Mouse (Mus musculus): ENCODE data around the gene Rpl5.

- TF ChIP-seq CTCF (IDR thresholded peaks at IDR 0.05; ENCODE audit: insufficient read depth, low read depth, low read length) (no peak), POLR2A (IDR thresholded peaks at IDR 0.05; ENCODE audit: insufficient read depth, low read depth, low read length) (no peak)
These were observed 42.6 kb downstream of the Rpl5 start for GRCm38 (mm10) chr5:107942941-107943340.
